Mouse (Mus musculus): ENCODE data around the gene Armc8.

GRCm38 (mm10) chr9:99431963-99432362 is 136.7 kb downstream of the Armc8 start:
- no peak for TF ChIP-seq GATA1 (IDR thresholded peaks at IDR 0.05; ENCODE audit: low read length)
- TF ChIP-seq TAL1 (IDR thresholded peaks at IDR 0.05; ENCODE audit: low read length), result no peak

Data from erythroblast, embryonic 14.5 days (primary cell).